Mouse (Mus musculus) embryo, embryonic 10 days (tissue): ENCODE data around the gene Ubiad1.
A peak's percentile ranks its signal among the peaks of the same experiment; 100 is the strongest.

Source experiments
- DNase-seq: peaks from one replicate; pipeline ENCODE4 v3.0.0-alpha.2; 2015; ENCODE audit warnings: low spot score

Gene Ubiad1

GRCm38 (mm10) chr4:148448853-148449245 lies 4.3 kb upstream of the Ubiad1 start:
- peak; percentile 58 for DNase-seq

GRCm38 (mm10) chr4:148448179-148448852 lies 3.7 kb upstream of the Ubiad1 start, which contains the start of gene Mtor:
Mtor (plus strand) TSS chr4:148448611.
- DNase-seq = peak; percentile 99

GRCm38 (mm10) chr4:148442598-148442997 lies 2.0 kb downstream of the Ubiad1 start:
- DNase-seq = no peak

GRCm38 (mm10) chr4:148441931-148442330 lies 2.6 kb downstream of the Ubiad1 start:
- no peak for DNase-seq

- DNase-seq = peak; percentile 62
Measured at GRCm38 (mm10) chr4:148435657-148436330, 8.8 kb downstream of the Ubiad1 start.

- DNase-seq = no peak
Measured at GRCm38 (mm10) chr4:148435106-148435505, 9.5 kb downstream of the Ubiad1 start.

- DNase-seq = no peak
Measured at GRCm38 (mm10) chr4:148434554-148434953, 10.0 kb downstream of the Ubiad1 start.

- no peak for DNase-seq
Measured at GRCm38 (mm10) chr4:148433813-148434212, 10.8 kb downstream of the Ubiad1 start.

GRCm38 (mm10) chr4:148433336-148433735 lies 11.2 kb downstream of the Ubiad1 start:
- DNase-seq = no peak

- DNase-seq = no peak
Measured at GRCm38 (mm10) chr4:148432488-148432887, 12.1 kb downstream of the Ubiad1 start.

GRCm38 (mm10) chr4:148430880-148431519 lies 13.6 kb downstream of the Ubiad1 start:
- DNase-seq = no peak

GRCm38 (mm10) chr4:148429686-148430085 lies 14.9 kb downstream of the Ubiad1 start:
- peak; percentile 86 for DNase-seq

GRCm38 (mm10) chr4:148429121-148429520 lies 15.4 kb downstream of the Ubiad1 start:
- DNase-seq = no peak

- no peak for DNase-seq
Measured at GRCm38 (mm10) chr4:148428544-148428943, 16.0 kb downstream of the Ubiad1 start.

GRCm38 (mm10) chr4:148426950-148427850 lies 17.4 kb downstream of the Ubiad1 start:
- DNase-seq = no peak

GRCm38 (mm10) chr4:148417559-148417958 lies 27.0 kb downstream of the Ubiad1 start:
- DNase-seq = no peak

GRCm38 (mm10) chr4:148417074-148417526 lies 27.5 kb downstream of the Ubiad1 start:
- no peak for DNase-seq

- no peak for DNase-seq
Measured at GRCm38 (mm10) chr4:148415575-148415974, 29.0 kb downstream of the Ubiad1 start.

- DNase-seq = no peak
Measured at GRCm38 (mm10) chr4:148408256-148408975, 36.2 kb downstream of the Ubiad1 start.

- no peak for DNase-seq
Measured at GRCm38 (mm10) chr4:148405255-148405788, 39.2 kb downstream of the Ubiad1 start.

GRCm38 (mm10) chr4:148404748-148405147 lies 39.8 kb downstream of the Ubiad1 start:
- DNase-seq = peak; percentile 46
